ENCODE assay signal across 10 mouse cellular contexts in genomic region chr11:73134222-73134621, GRCm38 (mm10). TPM values are rescaled to one million over a fixed set of nuclear protein-coding genes. Genes with fewer than 3 reads are reported as not detected.
DNase-seq lines count a peak whose midpoint lies in the region; ATAC-seq and TF ChIP-seq lines count a peak whose summit lies in the region.
"Had no signal": no experiment of that assay in that cellular context is flagged by ENCODE, and none has a peak within 500 bp of the region (broad histone marks: within the 10 kb centered on the region; RNA-seq: fewer than 3 reads in every experiment).

No protein-coding gene starts in this region.

- no peak for TF ChIP-seq CTCF in G1E (IDR thresholded peaks at IDR 0.05; ENCODE audit: low read depth, low read length)

- no peak for ATAC-seq in forebrain, embryonic 15.5 days (replicated peaks)
- ATAC-seq in kidney, embryonic 16.5 days (ENCODE audit: low FRiP score, low TSS enrichment), result no peak
- no peak for ATAC-seq in G1E (ENCODE audit: extremely low read depth, insufficient number of reproducible peaks, low FRiP score, poor library complexity, severe bottlenecking)
- no peak for ATAC-seq in liver, embryonic 12.5 days
- ATAC-seq in hindbrain, embryonic 12.5 days (ENCODE audit: low FRiP score), result no peak
- ATAC-seq in erythroid progenitor cell, adult 5-6 weeks (replicated peaks; ENCODE audit: low FRiP score, poor library complexity, severe bottlenecking), result no peak
- ATAC-seq: hindbrain, embryonic 16.5 days had no signal

- H3K9me3 ChIP-seq in forebrain, embryonic 10.5 days, result peaks cover 37% of the 10 kb centered on the region
- H3K9me3 ChIP-seq in forebrain, embryonic 15.5 days, result no peaks in the 10 kb centered on the region
- no peaks in the 10 kb centered on the region for H3K9me3 ChIP-seq in kidney, embryonic 16.5 days (ENCODE audit: low read length)
- H3K9me3 ChIP-seq in G1E (replicated peaks), result no peaks in the 10 kb centered on the region
- H3K9me3 ChIP-seq in liver, embryonic 12.5 days (replicated peaks), result no peaks in the 10 kb centered on the region
- H3K9me3 ChIP-seq in hindbrain, embryonic 12.5 days (replicated peaks), result no peaks in the 10 kb centered on the region

- H3K36me3 ChIP-seq in forebrain, embryonic 10.5 days (replicated peaks), result peaks cover 74% of the 10 kb centered on the region
- H3K36me3 ChIP-seq in forebrain, embryonic 15.5 days, result no peaks in the 10 kb centered on the region
- H3K36me3 ChIP-seq in kidney, embryonic 16.5 days (ENCODE audit: insufficient read depth, low read length), result peaks cover 34% of the 10 kb centered on the region
- peaks cover 64% of the 10 kb centered on the region for H3K36me3 ChIP-seq in G1E (replicated peaks)
- peaks cover 54% of the 10 kb centered on the region for H3K36me3 ChIP-seq in liver, embryonic 12.5 days
- H3K36me3 ChIP-seq in hindbrain, embryonic 12.5 days, result peaks cover 21% of the 10 kb centered on the region; the same call in 1 of the 2 replicates

- H3K27me3 ChIP-seq in forebrain, embryonic 10.5 days (ENCODE audit: poor library complexity, severe bottlenecking), result no peaks in the 10 kb centered on the region
- no peaks in the 10 kb centered on the region for H3K27me3 ChIP-seq in forebrain, embryonic 15.5 days
- no peaks in the 10 kb centered on the region for H3K27me3 ChIP-seq in kidney, embryonic 16.5 days (ENCODE audit: insufficient read depth, low read length)
- no peaks in the 10 kb centered on the region for H3K27me3 ChIP-seq in G1E (ENCODE audit: insufficient read depth, low read length)
- no peaks in the 10 kb centered on the region for H3K27me3 ChIP-seq in liver, embryonic 12.5 days (replicated peaks)
- H3K27me3 ChIP-seq in hindbrain, embryonic 12.5 days, result no peaks in the 10 kb centered on the region

- 95% methylated on average over 5 of the region's 5 CpGs for WGBS in forebrain, embryonic 10.5 days
- 93% methylated on average over 5 of the region's 5 CpGs for WGBS in forebrain, embryonic 15.5 days
- 76% methylated on average over 5 of the region's 5 CpGs for WGBS in kidney, embryonic 16.5 days
- 85% methylated on average over 5 of the region's 5 CpGs for WGBS in liver, embryonic 12.5 days (ENCODE audit: insufficient replicate concordance)
- WGBS in hindbrain, embryonic 12.5 days, result 94% methylated on average over 5 of the region's 5 CpGs

- H3K27ac ChIP-seq in forebrain, embryonic 10.5 days, result no peak overlapping the region
- H3K27ac ChIP-seq in forebrain, embryonic 15.5 days (replicated peaks), result no peak overlapping the region
- H3K27ac ChIP-seq in kidney, embryonic 16.5 days (ENCODE audit: low read length), result no peak overlapping the region
- H3K27ac ChIP-seq in liver, embryonic 12.5 days, result no peak overlapping the region
- no peak overlapping the region for H3K27ac ChIP-seq in hindbrain, embryonic 12.5 days

- no peak overlapping the region; the same call in 1 of the 2 replicates for H3K9ac ChIP-seq in forebrain, embryonic 15.5 days (replicated peaks)
- H3K9ac ChIP-seq in kidney, embryonic 16.5 days (replicated peaks; ENCODE audit: low read length), result 0 out of 2 replicates have a peak overlapping the region, but pooled peaks have one; percentile 3
- peak overlapping the region; percentile 97 for H3K9ac ChIP-seq in liver, embryonic 12.5 days
- H3K9ac ChIP-seq in hindbrain, embryonic 12.5 days, result no peak overlapping the region

- H3K4me3 ChIP-seq in forebrain, embryonic 10.5 days, result peak overlapping the region; percentile 81; the same call in 1 of the 2 replicates
- no peak overlapping the region for H3K4me3 ChIP-seq in forebrain, embryonic 15.5 days
- H3K4me3 ChIP-seq in kidney, embryonic 16.5 days (ENCODE audit: low read length), result no peak overlapping the region; the same call in 1 of the 2 replicates
- peak overlapping the region; percentile 25; the same call in 1 of the 2 replicates for H3K4me3 ChIP-seq in G1E (ENCODE audit: low read depth, low read length)
- peak overlapping the region; percentile 98; the same call in 1 of the 2 replicates for H3K4me3 ChIP-seq in liver, embryonic 12.5 days
- no peak overlapping the region for H3K4me3 ChIP-seq in hindbrain, embryonic 12.5 days

- no peak overlapping the region for H3K4me2 ChIP-seq in forebrain, embryonic 15.5 days (replicated peaks)
- H3K4me2 ChIP-seq in kidney, embryonic 16.5 days (replicated peaks; ENCODE audit: low read depth, low read length), result peak overlapping the region; percentile 26
- H3K4me2 ChIP-seq in liver, embryonic 12.5 days, result peak overlapping the region; percentile 85
- H3K4me2 ChIP-seq in hindbrain, embryonic 12.5 days (replicated peaks), result no peak overlapping the region

- DNase-seq in forebrain, embryonic 10.5 days (ENCODE audit: extremely low spot score, low spot score), result no peak
- no peak for DNase-seq in kidney, postnatal 4 days
- DNase-seq in G1E (ENCODE audit: low spot score), result no peak
- DNase-seq: cerebellum, postnatal 10 days had no signal

- H3K4me1 ChIP-seq in forebrain, embryonic 10.5 days, result peaks cover 42% of the 10 kb centered on the region
- H3K4me1 ChIP-seq in forebrain, embryonic 15.5 days, result peaks cover 26% of the 10 kb centered on the region
- peaks cover 32% of the 10 kb centered on the region for H3K4me1 ChIP-seq in kidney, embryonic 16.5 days (ENCODE audit: insufficient read depth, low read length)
- H3K4me1 ChIP-seq in G1E (ENCODE audit: insufficient read depth, low read depth, low read length), result peaks cover 69% of the 10 kb centered on the region
- H3K4me1 ChIP-seq in liver, embryonic 12.5 days, result peaks cover 61% of the 10 kb centered on the region
- peaks cover 28% of the 10 kb centered on the region for H3K4me1 ChIP-seq in hindbrain, embryonic 12.5 days

RNA-seq across cellular contexts. Expression of gene Haspin, which starts 3.9 kb away (rescaled TPM):
- polyA plus RNA-seq in forebrain, embryonic 10.5 days (2016; fragmentation: Nextera tagmentation; extraction: Ambion mirVana), result 25.3 and 28.6 TPM in 2 replicates
- polyA plus RNA-seq in forebrain, embryonic 15.5 days (2015; fragmentation: Nextera tagmentation; extraction: Ambion mirVana), result 7.6 and 7.7 TPM in 2 replicates
- 16.9 and 18.5 TPM in 2 replicates for polyA plus RNA-seq in kidney, embryonic 16.5 days (2015; fragmentation: Nextera tagmentation; extraction: Ambion mirVana)
- total RNA-seq in G1E (2014; fragmentation: Nextera tagmentation), result 16.7 and 18.4 TPM in 2 replicates
- 16.9 and 17.5 TPM in 2 replicates for total RNA-seq in G1E (2017)
- polyA plus RNA-seq in G1E (2012), result 19.5 and 23.1 TPM in 2 replicates
- 18.4 and 18.5 TPM in 2 replicates for polyA plus RNA-seq in liver, embryonic 12.5 days (2016; fragmentation: Nextera tagmentation; extraction: Ambion mirVana)
- 10.6 and 12.4 TPM in 2 replicates for polyA plus RNA-seq in hindbrain, embryonic 12.5 days (2016; fragmentation: Nextera tagmentation; extraction: Ambion mirVana)
- total RNA-seq in erythroid progenitor cell, adult 5-6 weeks (2015; ENCODE audit: low replicate concordance), result 44.3 and 57.4 TPM in 2 replicates
- 65.1 and 71.6 TPM in 2 replicates for total RNA-seq in erythroid progenitor cell, adult 5-6 weeks (2017; ENCODE audit: low replicate concordance)

RNA-seq across cellular contexts. Expression of gene P2rx5, which starts 26.0 kb away (rescaled TPM):
- 0.10 and 0.24 TPM in 2 replicates for polyA plus RNA-seq in forebrain, embryonic 10.5 days (2016; fragmentation: Nextera tagmentation; extraction: Ambion mirVana)
- 1.0 and 1.3 TPM in 2 replicates for polyA plus RNA-seq in forebrain, embryonic 15.5 days (2015; fragmentation: Nextera tagmentation; extraction: Ambion mirVana)
- 0.81 TPM in 2 replicates for polyA plus RNA-seq in kidney, embryonic 16.5 days (2015; fragmentation: Nextera tagmentation; extraction: Ambion mirVana)
- total RNA-seq in G1E (2014; fragmentation: Nextera tagmentation) (not detected in 2 replicates), G1E (2017) (0.05 TPM in 1 of 2 replicates, not detected in the other)
- polyA plus RNA-seq in G1E (2012), result not detected in 2 replicates
- polyA plus RNA-seq in liver, embryonic 12.5 days (2016; fragmentation: Nextera tagmentation; extraction: Ambion mirVana), result 0.32 and 0.54 TPM in 2 replicates
- 0.31 and 0.43 TPM in 2 replicates for polyA plus RNA-seq in hindbrain, embryonic 12.5 days (2016; fragmentation: Nextera tagmentation; extraction: Ambion mirVana)
- not detected in 2 replicates for total RNA-seq in erythroid progenitor cell, adult 5-6 weeks (2015; ENCODE audit: low replicate concordance)
- not detected in 2 replicates for total RNA-seq in erythroid progenitor cell, adult 5-6 weeks (2017; ENCODE audit: low replicate concordance)

RNA-seq across cellular contexts. Expression of gene Emc6, which starts 42.6 kb away (rescaled TPM):
- polyA plus RNA-seq in forebrain, embryonic 10.5 days (2016; fragmentation: Nextera tagmentation; extraction: Ambion mirVana), result 135 and 138 TPM in 2 replicates
- polyA plus RNA-seq in forebrain, embryonic 15.5 days (2015; fragmentation: Nextera tagmentation; extraction: Ambion mirVana), result 131 and 132 TPM in 2 replicates
- polyA plus RNA-seq in kidney, embryonic 16.5 days (2015; fragmentation: Nextera tagmentation; extraction: Ambion mirVana), result 121 and 123 TPM in 2 replicates
- 54.7 and 66.2 TPM in 2 replicates for total RNA-seq in G1E (2014; fragmentation: Nextera tagmentation)
- 43.7 and 52.7 TPM in 2 replicates for total RNA-seq in G1E (2017)
- polyA plus RNA-seq in G1E (2012), result 178 and 243 TPM in 2 replicates
- polyA plus RNA-seq in liver, embryonic 12.5 days (2016; fragmentation: Nextera tagmentation; extraction: Ambion mirVana), result 108 and 110 TPM in 2 replicates
- polyA plus RNA-seq in hindbrain, embryonic 12.5 days (2016; fragmentation: Nextera tagmentation; extraction: Ambion mirVana), result 110 and 111 TPM in 2 replicates
- total RNA-seq in erythroid progenitor cell, adult 5-6 weeks (2015; ENCODE audit: low replicate concordance), result 16.9 and 27.2 TPM in 2 replicates
- total RNA-seq in erythroid progenitor cell, adult 5-6 weeks (2017; ENCODE audit: low replicate concordance), result 8.0 and 31.8 TPM in 2 replicates

RNA-seq across cellular contexts. Expression of gene Tax1bp3, which starts 42.7 kb away (rescaled TPM):
- polyA plus RNA-seq in forebrain, embryonic 10.5 days (2016; fragmentation: Nextera tagmentation; extraction: Ambion mirVana), result 143 TPM in 2 replicates
- polyA plus RNA-seq in forebrain, embryonic 15.5 days (2015; fragmentation: Nextera tagmentation; extraction: Ambion mirVana), result 172 and 173 TPM in 2 replicates
- polyA plus RNA-seq in kidney, embryonic 16.5 days (2015; fragmentation: Nextera tagmentation; extraction: Ambion mirVana), result 231 and 251 TPM in 2 replicates
- 7.4 and 9.2 TPM in 2 replicates for total RNA-seq in G1E (2014; fragmentation: Nextera tagmentation)
- total RNA-seq in G1E (2017), result 17.8 and 21.1 TPM in 2 replicates
- 4.1 and 9.0 TPM in 2 replicates for polyA plus RNA-seq in G1E (2012)
- polyA plus RNA-seq in liver, embryonic 12.5 days (2016; fragmentation: Nextera tagmentation; extraction: Ambion mirVana), result 44.2 and 44.5 TPM in 2 replicates
- polyA plus RNA-seq in hindbrain, embryonic 12.5 days (2016; fragmentation: Nextera tagmentation; extraction: Ambion mirVana), result 204 and 205 TPM in 2 replicates
- 2.1 and 9.4 TPM in 2 replicates for total RNA-seq in erythroid progenitor cell, adult 5-6 weeks (2015; ENCODE audit: low replicate concordance)
- 3.3 and 6.9 TPM in 2 replicates for total RNA-seq in erythroid progenitor cell, adult 5-6 weeks (2017; ENCODE audit: low replicate concordance)

RNA-seq across cellular contexts. Expression of gene Itgae, which starts 43.8 kb away (rescaled TPM):
- 0.45 and 0.54 TPM in 2 replicates for polyA plus RNA-seq in forebrain, embryonic 10.5 days (2016; fragmentation: Nextera tagmentation; extraction: Ambion mirVana)
- polyA plus RNA-seq in forebrain, embryonic 15.5 days (2015; fragmentation: Nextera tagmentation; extraction: Ambion mirVana), result 0.18 and 0.34 TPM in 2 replicates
- 0.24 and 0.44 TPM in 2 replicates for polyA plus RNA-seq in kidney, embryonic 16.5 days (2015; fragmentation: Nextera tagmentation; extraction: Ambion mirVana)
- total RNA-seq in G1E (2014; fragmentation: Nextera tagmentation) (0.19 and 0.23 TPM in 2 replicates), G1E (2017) (0.05 and 0.06 TPM in 2 replicates)
- 0.03 and 0.04 TPM in 2 replicates for polyA plus RNA-seq in G1E (2012)
- polyA plus RNA-seq in liver, embryonic 12.5 days (2016; fragmentation: Nextera tagmentation; extraction: Ambion mirVana), result 0.14 and 0.19 TPM in 2 replicates
- 0.30 and 0.35 TPM in 2 replicates for polyA plus RNA-seq in hindbrain, embryonic 12.5 days (2016; fragmentation: Nextera tagmentation; extraction: Ambion mirVana)
- not detected in 2 replicates for total RNA-seq in erythroid progenitor cell, adult 5-6 weeks (2015; ENCODE audit: low replicate concordance)
- total RNA-seq in erythroid progenitor cell, adult 5-6 weeks (2017; ENCODE audit: low replicate concordance), result 0.08 and 1.3 TPM in 2 replicates

Comparison
In these comparisons a context has a peak if more than half of its experiments do, and no peak if none do; other contexts are left out.
1. H3K4me3 ChIP-seq: peak in forebrain, embryonic 10.5 days (single experiment), G1E (single experiment) and liver, embryonic 12.5 days (single experiment); none in forebrain, embryonic 15.5 days (single experiment), kidney, embryonic 16.5 days (single experiment) and hindbrain, embryonic 12.5 days (single experiment).
2. H3K4me2 ChIP-seq: peak in kidney, embryonic 16.5 days (single experiment) and liver, embryonic 12.5 days (single experiment); none in forebrain, embryonic 15.5 days (single experiment) and hindbrain, embryonic 12.5 days (single experiment).
3. H3K9ac ChIP-seq: peak in kidney, embryonic 16.5 days (single experiment) and liver, embryonic 12.5 days (single experiment); none in forebrain, embryonic 15.5 days (single experiment) and hindbrain, embryonic 12.5 days (single experiment).